Mouse (Mus musculus) bone marrow macrophage, adult 2 months (primary cell): ENCODE data around the gene Cst3. TPM values are rescaled to one million over a fixed set of nuclear protein-coding genes. Genes with fewer than 3 reads are reported as not detected.

Experiments used
- H3K27ac ChIP-seq: 2 replicates; pipeline ENCODE4 v1.5.1; 2012; ENCODE audit warnings: low read depth, low read length; ENCODE audit not compliant: insufficient read depth
- H3K4me1 ChIP-seq: 2 replicates; pipeline ENCODE4 v1.6.1; 2012; ENCODE audit warnings: low read length; ENCODE audit not compliant: control insufficient read depth, insufficient read depth
- H3K4me3 ChIP-seq: 2 replicates; pipeline ENCODE4 v1.5.1; 2012; ENCODE audit warnings: mild to moderate bottlenecking, low read length, moderate library complexity; ENCODE audit not compliant: insufficient read depth
- CTCF ChIP-seq: IDR thresholded peaks from 2 replicates; pipeline ENCODE4 v1.5.1; 2012; ENCODE audit warnings: low read depth, mild to moderate bottlenecking, low read length, moderate library complexity
- POLR2A ChIP-seq: IDR thresholded peaks from 2 replicates; pipeline ENCODE4 v1.6.1; 2012; ENCODE audit warnings: mild to moderate bottlenecking, low read depth, low read length, borderline replicate concordance
- polyA plus RNA-seq: library from polyadenylated mRNA; stranded (reverse); fragments of >200 nt; gene quantifications from 2 replicates; pipeline ENCODE4 v1.2.4, GENCODE M21; 2012; ENCODE audit not compliant: missing spikeins, insufficient read depth, insufficient read length

The Cst3 gene
- polyA plus RNA-seq, 1 experiment: 2,597 TPM

DNA sequence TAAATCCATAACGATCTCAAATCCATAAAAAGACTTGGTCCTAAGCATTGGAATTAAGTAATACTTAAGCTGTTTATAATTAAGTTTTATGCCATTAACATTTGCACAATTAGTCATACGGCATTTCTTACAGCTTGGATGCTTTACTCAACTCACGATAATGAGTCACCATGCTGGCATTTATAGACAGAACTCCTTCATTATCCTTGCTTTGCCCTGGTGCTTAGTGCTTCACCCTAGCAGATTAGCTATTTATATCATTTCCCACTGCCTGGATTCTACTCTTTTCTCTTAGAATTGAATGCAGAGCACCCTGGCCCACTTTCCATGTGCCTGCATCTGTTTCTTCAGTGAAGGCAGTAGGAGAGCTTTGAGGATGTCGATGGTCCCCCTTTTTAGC lies 18.0 kb downstream of the Cst3 start:
- H3K27ac ChIP-seq: peak overlapping the region; percentile 88
- peak overlapping the region; percentile 27; the same call in 1 of the 2 replicates for H3K4me3 ChIP-seq
- peaks cover 46% of the 10 kb centered on the region for H3K4me1 ChIP-seq
- no peak for TF ChIP-seq CTCF
- TF ChIP-seq POLR2A: no peak

DNA sequence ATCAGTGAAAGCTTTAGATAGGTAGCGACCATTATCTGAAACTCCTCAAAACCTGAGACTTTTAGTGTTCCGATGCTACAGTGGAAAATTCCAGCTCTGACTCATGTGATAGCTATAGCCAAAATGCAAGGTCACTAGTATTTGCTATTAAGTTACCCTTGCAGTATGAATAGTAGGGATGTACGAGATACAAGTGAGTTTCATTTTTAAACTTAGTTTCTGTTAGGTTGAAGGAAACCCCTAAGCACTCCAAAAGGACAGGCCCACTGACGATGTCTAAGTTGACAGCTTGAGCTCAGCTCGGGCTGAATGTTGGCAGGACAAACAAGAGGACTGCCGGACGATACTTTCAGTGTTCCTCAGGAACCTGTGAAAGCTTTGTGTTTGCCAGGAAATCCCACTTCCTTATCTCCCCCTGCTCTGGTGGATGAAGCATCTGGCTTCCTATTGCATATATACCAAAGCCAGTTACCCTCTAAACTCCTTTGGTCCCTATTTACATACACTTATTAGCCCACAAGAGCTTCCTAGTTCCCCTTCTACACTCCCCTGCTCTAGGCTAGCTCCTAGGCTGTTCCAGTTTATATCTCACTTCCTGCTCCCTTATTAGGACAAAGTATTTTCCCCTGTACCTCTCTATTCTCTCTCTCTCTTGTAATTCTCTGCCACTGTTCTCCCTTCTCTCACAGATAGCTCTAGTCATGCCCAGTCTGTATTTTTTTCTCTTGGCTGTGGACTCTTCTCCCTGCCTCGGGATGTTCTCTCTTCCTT lies 18.7 kb downstream of the Cst3 start:
- Histone ChIP-seq H3K27ac (peak overlapping the region; percentile 88), H3K4me1 (peaks cover 46% of the 10 kb centered on the region), H3K4me3 (peak overlapping the region; percentile 44)
- no peak for TF ChIP-seq CTCF
- no peak for TF ChIP-seq POLR2A

- H3K4me1 ChIP-seq: peaks cover 10% of the 10 kb centered on the region
- TF ChIP-seq CTCF (peak; percentile 89), POLR2A (no peak)
- H3K27ac ChIP-seq: no peak overlapping the region
- no peak overlapping the region for H3K4me3 ChIP-seq
Measured at GRCm38 (mm10) chr2:148851116-148851906, 24.2 kb downstream of the Cst3 start.

- H3K4me1 ChIP-seq: no peaks in the 10 kb centered on the region
- no peak for TF ChIP-seq CTCF
- TF ChIP-seq POLR2A: no peak
- H3K4me3 ChIP-seq: no peak overlapping the region
- no peak overlapping the region for H3K27ac ChIP-seq
Measured at GRCm38 (mm10) chr2:148839224-148839623, 36.3 kb downstream of the Cst3 start.

GRCm38 (mm10) chr2:148838075-148838777 lies 37.3 kb downstream of the Cst3 start:
- TF ChIP-seq POLR2A (no peak), CTCF (no peak)
- Histone ChIP-seq H3K4me1 (no peaks in the 10 kb centered on the region), H3K27ac (no peak overlapping the region), H3K4me3 (no peak overlapping the region)

GRCm38 (mm10) chr2:148834912-148835311 lies 40.6 kb downstream of the Cst3 start, which contains the start of gene Cst9:
Gene Cst9, plus strand, starts transcription at chr2:148835147.
- Histone ChIP-seq H3K4me1 (no peaks in the 10 kb centered on the region), H3K4me3 (no peak within 1 kb of the TSS), H3K27ac (no peak within 1 kb of the TSS)
- TF ChIP-seq CTCF (no peak), POLR2A (no peak)

GRCm38 (mm10) chr2:148825986-148826385 lies 49.5 kb downstream of the Cst3 start:
- H3K27ac ChIP-seq: no peak overlapping the region
- H3K4me1 ChIP-seq: no peaks in the 10 kb centered on the region
- no peak for TF ChIP-seq POLR2A
- H3K4me3 ChIP-seq: no peak overlapping the region

Other genes with a start within 250 kb of the Cst3 start
- gene Nxt1, start 203.1 kb downstream of the Cst3 start, polyA plus RNA-seq: 20.7 and 22.8 TPM in 2 replicates
- 18.5 and 20.2 TPM in 2 replicates for gene Gzf1, start 194.7 kb downstream of the Cst3 start, polyA plus RNA-seq
- 3.4 and 3.7 TPM in 2 replicates for gene Napb, start 143.2 kb downstream of the Cst3 start, polyA plus RNA-seq
- not detected in 2 replicates for gene Cstl1, start 125.3 kb downstream of the Cst3 start, polyA plus RNA-seq
- gene Cst11, start 104.2 kb downstream of the Cst3 start, polyA plus RNA-seq: not detected in 2 replicates
- gene 8030411F24Rik, start 93.7 kb downstream of the Cst3 start, polyA plus RNA-seq: not detected in 2 replicates
- not detected in 2 replicates for gene Cst12, start 86.3 kb downstream of the Cst3 start, polyA plus RNA-seq
- not detected in 2 replicates for gene Cst8, start 76.9 kb downstream of the Cst3 start, polyA plus RNA-seq
- not detected in 2 replicates for gene Cst13, start 55.6 kb downstream of the Cst3 start, polyA plus RNA-seq
- not detected in 2 replicates for gene Cst9, start 40.5 kb downstream of the Cst3 start, polyA plus RNA-seq
- not detected in 2 replicates for gene 9230104L09Rik, start 10.7 kb downstream of the Cst3 start, polyA plus RNA-seq
- not detected in 2 replicates for gene Gm1330, start 127.6 kb upstream of the Cst3 start, polyA plus RNA-seq
- gene Gm10750, start 141.5 kb upstream of the Cst3 start, polyA plus RNA-seq: not detected in 2 replicates